ENCODE assay signal across 22 mouse cellular contexts in the genomic region with DNA sequence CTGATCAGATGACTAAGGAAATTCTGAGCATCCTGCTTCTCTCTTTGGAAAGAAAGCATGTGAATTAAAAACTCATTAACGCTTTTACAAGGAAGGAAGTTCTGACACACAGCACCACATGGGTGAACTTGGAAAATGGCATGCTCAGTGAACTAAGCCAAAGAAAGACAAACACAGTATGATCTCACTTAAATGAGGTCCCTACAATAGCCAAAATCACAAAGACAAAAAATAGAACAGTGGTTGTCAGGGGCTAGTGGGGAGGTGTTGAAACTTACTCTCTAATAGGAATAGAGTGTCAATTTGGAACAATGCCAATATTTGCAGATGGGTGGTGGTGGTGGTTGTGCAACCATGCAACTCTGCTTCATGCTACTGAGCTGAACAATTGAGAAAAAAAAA.
DNase-seq lines count a peak whose midpoint lies in the region; ATAC-seq and TF ChIP-seq lines count a peak whose summit lies in the region.
"Had no signal": no experiment of that assay in that cellular context is flagged by ENCODE, and none has a peak within 500 bp of the region (broad histone marks: within the 10 kb centered on the region; RNA-seq: fewer than 3 reads in every experiment).

No protein-coding gene starts in this region.

- H3K9ac ChIP-seq in forebrain, embryonic 13.5 days = no peak overlapping the region
- no peak overlapping the region for H3K9ac ChIP-seq in forebrain, embryonic 11.5 days (ENCODE audit: low read length)
- H3K9ac ChIP-seq: hindbrain, embryonic 13.5 days; midbrain, embryonic 12.5 days had no signal

- no peak overlapping the region for H3K4me3 ChIP-seq in forebrain, embryonic 13.5 days
- H3K4me3 ChIP-seq in forebrain, embryonic 11.5 days (ENCODE audit: low read depth, low read length) = no peak overlapping the region
- H3K4me3 ChIP-seq: heart, embryonic 10.5 days; hindbrain, embryonic 13.5 days; midbrain, embryonic 12.5 days had no signal

- H3K4me1 ChIP-seq in forebrain, embryonic 13.5 days = peaks cover 10% of the 10 kb centered on the region; the same call in 1 of the 2 replicates
- H3K4me1 ChIP-seq in forebrain, embryonic 11.5 days (replicated peaks; ENCODE audit: control insufficient read depth, insufficient read depth, low read length) = no peaks in the 10 kb centered on the region
- H3K4me1 ChIP-seq: heart, embryonic 10.5 days; hindbrain, embryonic 13.5 days; midbrain, embryonic 12.5 days had no signal

- POLR2A ChIA-PET in Patski (lab: Charles Lee) = no interaction called here

- no peak for DNase-seq in forebrain, embryonic 11.5 days (ENCODE audit: low spot score)
- peak; percentile 38 for DNase-seq in layer of hippocampus, adult 9-11 months
- DNase-seq in layer of hippocampus, postnatal 25 days (ENCODE audit: extremely low spot score in 1 of 2, low spot score in 1 of 2) = no peak
- peak; percentile 65 for DNase-seq in Patski (ENCODE audit: low read depth, low spot score)
- DNase-seq in kidney, adult 9 months = no peak
- no peak for DNase-seq in right cerebral cortex, postnatal 4 days
- DNase-seq: adrenal gland, postnatal 25 days; cerebellum, adult 9-10 months; gastrocnemius, postnatal 10 days; heart, postnatal 10 days; left cerebral cortex, postnatal 4 days; lung, postnatal 10 days; right cerebral cortex, postnatal 25 days; thymus, postnatal 14 days had no signal

- no peaks in the 10 kb centered on the region for H3K9me3 ChIP-seq in forebrain, embryonic 13.5 days (replicated peaks)
- H3K9me3 ChIP-seq in forebrain, embryonic 11.5 days (ENCODE audit: control insufficient read depth, low read length) = no peaks in the 10 kb centered on the region
- H3K9me3 ChIP-seq: heart, embryonic 10.5 days; hindbrain, embryonic 13.5 days; midbrain, embryonic 12.5 days had no signal

- CTCF ChIA-PET in Patski (lab: Charles Lee) = no interaction called here

- H3K36me3 ChIP-seq in forebrain, embryonic 13.5 days (ENCODE audit: poor library complexity, severe bottlenecking) = no peaks in the 10 kb centered on the region
- H3K36me3 ChIP-seq in forebrain, embryonic 11.5 days (ENCODE audit: control insufficient read depth, insufficient read depth, low read length) = no peaks in the 10 kb centered on the region
- H3K36me3 ChIP-seq: heart, embryonic 10.5 days; hindbrain, embryonic 13.5 days; midbrain, embryonic 12.5 days had no signal

- peak; percentile 55; the same call in 1 of the 2 replicates for ATAC-seq in forebrain, embryonic 13.5 days
- no peak for ATAC-seq in forebrain, embryonic 11.5 days (replicated peaks; ENCODE audit: low FRiP score)
- ATAC-seq in Patski = peak; percentile 88
- peak; percentile 61 for ATAC-seq in megakaryocyte progenitor cell, adult 5-6 weeks (replicated peaks; ENCODE audit: poor library complexity)
- ATAC-seq: activated CD4-positive, CD25-positive, alpha-beta regulatory T cell, adult 4 months; intestine, embryonic 16.5 days had no signal

- no peak overlapping the region for H3K4me2 ChIP-seq in forebrain, embryonic 13.5 days
- no peak overlapping the region for H3K4me2 ChIP-seq in forebrain, embryonic 11.5 days (ENCODE audit: low read depth, low read length, severe bottlenecking)
- H3K4me2 ChIP-seq: hindbrain, embryonic 13.5 days; liver, embryonic 11.5 days; midbrain, embryonic 12.5 days had no signal

- H3K27me3 ChIP-seq in forebrain, embryonic 13.5 days = no peaks in the 10 kb centered on the region
- no peaks in the 10 kb centered on the region for H3K27me3 ChIP-seq in forebrain, embryonic 11.5 days (ENCODE audit: control insufficient read depth, insufficient read depth, low read length)
- H3K27me3 ChIP-seq in Patski = no peaks in the 10 kb centered on the region
- H3K27me3 ChIP-seq: hindbrain, embryonic 13.5 days; midbrain, embryonic 12.5 days had no signal

- H3K27ac ChIP-seq in forebrain, embryonic 13.5 days = no peak overlapping the region
- H3K27ac ChIP-seq in forebrain, embryonic 11.5 days (ENCODE audit: low read depth, low read length) = no peak overlapping the region
- H3K27ac ChIP-seq: heart, embryonic 10.5 days; hindbrain, embryonic 13.5 days; midbrain, embryonic 12.5 days had no signal

- 48% methylated on average over 1 of the region's 1 CpGs for WGBS in forebrain, embryonic 13.5 days
- WGBS in forebrain, embryonic 11.5 days = 73% methylated on average over 1 of the region's 1 CpGs

- in situ Hi-C loops in Patski (cut with MboI; ENCODE audit: low pct_unique_long_range_greater_than_20kb) = no loop called here

- TF ChIP-seq CTCF in Patski (IDR thresholded peaks at IDR 0.05) = no peak

Comparison
In these comparisons a context has a peak if more than half of its experiments do, and no peak if none do; other contexts are left out.
1. DNase-seq: peak in layer of hippocampus, adult 9-11 months (single experiment) and Patski (single experiment); none in forebrain, embryonic 11.5 days (single experiment), layer of hippocampus, postnatal 25 days (0 of 2), kidney, adult 9 months (single experiment) and right cerebral cortex, postnatal 4 days (single experiment).